In genomic region chr19:28157196-28157595, GRCm38 (mm10) we compare ENCODE assay signal across 24 mouse cellular contexts.
DNase-seq lines count a peak whose midpoint lies in the region; ATAC-seq and TF ChIP-seq lines count a peak whose summit lies in the region.
"Had no signal": no experiment of that assay in that cellular context is flagged by ENCODE, and none has a peak within 500 bp of the region (broad histone marks: within the 10 kb centered on the region; RNA-seq: fewer than 3 reads in every experiment).

No protein-coding gene starts in this region.

- H3K9ac ChIP-seq in forebrain, postnatal 0 days: no peak overlapping the region
- no peak overlapping the region for H3K9ac ChIP-seq in forebrain, embryonic 12.5 days
- no peak overlapping the region for H3K9ac ChIP-seq in lung, embryonic 14.5 days
- H3K9ac ChIP-seq: embryonic facial prominence, embryonic 13.5 days; hindbrain, embryonic 12.5 days; limb, embryonic 13.5 days; liver, embryonic 13.5 days; midbrain, embryonic 15.5 days; neural tube, embryonic 13.5 days had no signal

- H3K27ac ChIP-seq in forebrain, postnatal 0 days (ENCODE audit: low read depth, low read length): no peak overlapping the region
- H3K27ac ChIP-seq in forebrain, embryonic 12.5 days: no peak overlapping the region
- no peak overlapping the region for H3K27ac ChIP-seq in lung, embryonic 14.5 days (ENCODE audit: low read depth)
- H3K27ac ChIP-seq: embryonic facial prominence, embryonic 13.5 days; gastrocnemius, adult 2 months; hindbrain, embryonic 12.5 days; limb, embryonic 13.5 days; liver, embryonic 13.5 days; midbrain, embryonic 15.5 days; neural tube, embryonic 13.5 days had no signal

- TF ChIP-seq CTCF in forebrain, postnatal 0 days (IDR thresholded peaks at IDR 0.05; ENCODE audit: low read depth): no peak
- TF ChIP-seq CTCF in lung, embryonic 14.5 days (IDR thresholded peaks at IDR 0.05; ENCODE audit: low read depth): no peak
- TF ChIP-seq CTCF in lung, adult 2 months (IDR thresholded peaks at IDR 0.05; ENCODE audit: insufficient read depth, low read length): no peak

- H3K4me2 ChIP-seq in forebrain, postnatal 0 days (ENCODE audit: low read depth): no peak overlapping the region
- no peak overlapping the region for H3K4me2 ChIP-seq in forebrain, embryonic 12.5 days
- no peak overlapping the region for H3K4me2 ChIP-seq in lung, embryonic 14.5 days
- H3K4me2 ChIP-seq: embryonic facial prominence, embryonic 13.5 days; hindbrain, embryonic 12.5 days; limb, embryonic 13.5 days; liver, embryonic 13.5 days; midbrain, embryonic 15.5 days; neural tube, embryonic 13.5 days had no signal

- peak; percentile 60; the same call in 1 of the 2 replicates for ATAC-seq in forebrain, postnatal 0 days
- no peak for ATAC-seq in forebrain, embryonic 12.5 days (ENCODE audit: low FRiP score)
- ATAC-seq in lung, embryonic 14.5 days (ENCODE audit: insufficient read depth): no peak
- ATAC-seq: intestine, postnatal 0 days; midbrain, embryonic 15.5 days had no signal

- WGBS in forebrain, postnatal 0 days: 55% methylated on average over 3 of the region's 3 CpGs
- 84% methylated on average over 3 of the region's 3 CpGs for WGBS in forebrain, embryonic 12.5 days
- WGBS in lung, embryonic 14.5 days: 56% methylated on average over 3 of the region's 3 CpGs
- WGBS in lung, adult 2 months: 58% methylated on average over 3 of the region's 3 CpGs

- no peaks in the 10 kb centered on the region for H3K9me3 ChIP-seq in forebrain, postnatal 0 days (ENCODE audit: low read length)
- H3K9me3 ChIP-seq in forebrain, embryonic 12.5 days: no peaks in the 10 kb centered on the region
- no peaks in the 10 kb centered on the region for H3K9me3 ChIP-seq in lung, embryonic 14.5 days (ENCODE audit: low read depth, low read length)
- H3K9me3 ChIP-seq: embryonic facial prominence, embryonic 13.5 days; hindbrain, embryonic 12.5 days; liver, embryonic 13.5 days; midbrain, embryonic 15.5 days had no signal

- TF ChIP-seq POLR2A in lung, adult 2 months (IDR thresholded peaks at IDR 0.05; ENCODE audit: borderline replicate concordance, extremely low read depth, low read depth, low read length): no peak

- no peaks in the 10 kb centered on the region for H3K36me3 ChIP-seq in forebrain, postnatal 0 days (ENCODE audit: insufficient read depth)
- no peaks in the 10 kb centered on the region for H3K36me3 ChIP-seq in forebrain, embryonic 12.5 days (replicated peaks)
- H3K36me3 ChIP-seq in lung, embryonic 14.5 days (ENCODE audit: insufficient read depth): no peaks in the 10 kb centered on the region
- H3K36me3 ChIP-seq: embryonic facial prominence, embryonic 13.5 days; hindbrain, embryonic 12.5 days; limb, embryonic 13.5 days; liver, embryonic 13.5 days; midbrain, embryonic 15.5 days; neural tube, embryonic 13.5 days had no signal

- H3K27me3 ChIP-seq in forebrain, postnatal 0 days (ENCODE audit: insufficient read depth, low read length): no peaks in the 10 kb centered on the region
- H3K27me3 ChIP-seq in forebrain, embryonic 12.5 days: no peaks in the 10 kb centered on the region
- H3K27me3 ChIP-seq in lung, embryonic 14.5 days (ENCODE audit: insufficient read depth, low read length): no peaks in the 10 kb centered on the region
- H3K27me3 ChIP-seq: embryonic facial prominence, embryonic 13.5 days; hindbrain, embryonic 12.5 days; limb, embryonic 13.5 days; liver, embryonic 13.5 days; midbrain, embryonic 15.5 days; neural tube, embryonic 13.5 days had no signal

- no peak overlapping the region for H3K4me3 ChIP-seq in forebrain, postnatal 0 days (ENCODE audit: low read depth, low read length)
- H3K4me3 ChIP-seq in forebrain, embryonic 12.5 days (replicated peaks): no peak overlapping the region
- no peak overlapping the region for H3K4me3 ChIP-seq in lung, embryonic 14.5 days (ENCODE audit: low read depth, low read length)
- no peak overlapping the region for H3K4me3 ChIP-seq in lung, adult 2 months (replicated peaks; ENCODE audit: extremely low read depth, low read depth, low read length)
- H3K4me3 ChIP-seq: embryonic facial prominence, embryonic 13.5 days; erythroblast, embryonic 14.5 days; gastrocnemius, adult 2 months; hindbrain, embryonic 12.5 days; limb, embryonic 13.5 days; liver, embryonic 13.5 days; midbrain, embryonic 15.5 days; myocyte; neural tube, embryonic 13.5 days had no signal

- DNase-seq in forebrain, postnatal 0 days: peak; percentile 32
- peak; percentile 48 for DNase-seq in lung, embryonic 14.5 days
- no peak for DNase-seq in lung, adult 2 months
- DNase-seq in layer of hippocampus, adult 9-11 months: peak; percentile 68
- peak; percentile 15 for DNase-seq in lung, postnatal 36 days
- DNase-seq in testis, postnatal 10 days (ENCODE audit: low spot score): no peak
- no peak for DNase-seq in urinary bladder, postnatal 4 days (ENCODE audit: low spot score in 2 of 2)
- DNase-seq: cerebellum, adult 18-20 months; cerebellum, postnatal 25 days; embryo, embryonic 11 days; gastrocnemius, adult 2 months; kidney, postnatal 4 days; liver, embryonic 13.5 days; thymus, adult 2 months; thymus, postnatal 4 days had no signal

- no peaks in the 10 kb centered on the region for H3K4me1 ChIP-seq in forebrain, postnatal 0 days (ENCODE audit: insufficient read depth)
- H3K4me1 ChIP-seq in forebrain, embryonic 12.5 days: no peaks in the 10 kb centered on the region
- H3K4me1 ChIP-seq in lung, embryonic 14.5 days (ENCODE audit: insufficient read depth): no peaks in the 10 kb centered on the region
- H3K4me1 ChIP-seq in lung, adult 2 months (ENCODE audit: control insufficient read depth, insufficient read depth, low read length): no peaks in the 10 kb centered on the region
- H3K4me1 ChIP-seq: embryonic facial prominence, embryonic 13.5 days; hindbrain, embryonic 12.5 days; limb, embryonic 13.5 days; liver, embryonic 13.5 days; midbrain, embryonic 15.5 days; neural tube, embryonic 13.5 days had no signal

Comparison
In these comparisons a context has a peak if more than half of its experiments do, and no peak if none do; other contexts are left out.
1. DNase-seq: peak in forebrain, postnatal 0 days (single experiment), lung, embryonic 14.5 days (single experiment), layer of hippocampus, adult 9-11 months (single experiment) and lung, postnatal 36 days (single experiment); none in lung, adult 2 months (single experiment), testis, postnatal 10 days (single experiment) and urinary bladder, postnatal 4 days (0 of 2).